Mouse (Mus musculus): ENCODE data around the gene Rpp25l. TPM values are rescaled to one million over a fixed set of nuclear protein-coding genes. Genes with fewer than 3 reads are reported as not detected.
"Not testable (repeated sequence)": the region's sequence is repeated elsewhere in the genome, so short reads cannot be mapped to it uniquely, and the experiment has no call there.

The Rpp25l gene
- polyA plus RNA-seq, 1 experiment, result 42.8 TPM

- 14% methylated on average over 8 of the region's 8 CpGs for WGBS
- peaks cover 5% of the 10 kb centered on the region; the same call in 1 of the 2 replicates for H3K4me1 ChIP-seq (ENCODE audit: control insufficient read depth, insufficient read depth, low read length)
- peak; percentile 88 for TF ChIP-seq CTCF (IDR thresholded peaks at IDR 0.05; ENCODE audit: insufficient read depth, low read length)
- TF ChIP-seq POLR2A (IDR thresholded peaks at IDR 0.05; ENCODE audit: borderline replicate concordance, extremely low read depth, low read depth, low read length), result no peak
- DNase-seq, result peak; percentile 49
- no peak overlapping the region for H3K4me3 ChIP-seq (replicated peaks; ENCODE audit: extremely low read depth, low read depth, low read length)
Observed at GRCm38 (mm10) chr4:41714276-41714675, 942 bp upstream of the Rpp25l start.

GRCm38 (mm10) chr4:41712421-41713196, 725 bp downstream of the Rpp25l start:
- no peak for DNase-seq

GRCm38 (mm10) chr4:41711705-41712375, 1.5 kb downstream of the Rpp25l start:
- no peak overlapping the region for H3K4me3 ChIP-seq (replicated peaks; ENCODE audit: extremely low read depth, low read depth, low read length)

More at GRCm38 (mm10) chr4:41712421-41713196, 725 bp downstream of the Rpp25l start:
- WGBS, result 31% methylated on average over 31 of the region's 31 CpGs
- H3K4me3 ChIP-seq (replicated peaks; ENCODE audit: extremely low read depth, low read depth, low read length), result peak overlapping the region; percentile 73
- TF ChIP-seq POLR2A (IDR thresholded peaks at IDR 0.05; ENCODE audit: borderline replicate concordance, extremely low read depth, low read depth, low read length), result no peak
- TF ChIP-seq CTCF (IDR thresholded peaks at IDR 0.05; ENCODE audit: insufficient read depth, low read length), result no peak
- H3K4me1 ChIP-seq (ENCODE audit: control insufficient read depth, insufficient read depth, low read length), result peaks cover 7% of the 10 kb centered on the region

GRCm38 (mm10) chr4:41710229-41710628, 3.1 kb downstream of the Rpp25l start:
- peaks cover 7% of the 10 kb centered on the region for H3K4me1 ChIP-seq (ENCODE audit: control insufficient read depth, insufficient read depth, low read length)
- DNase-seq, result no peak
- WGBS, result 55% methylated on average over 4 of the region's 4 CpGs
- no peak for TF ChIP-seq CTCF (IDR thresholded peaks at IDR 0.05; ENCODE audit: insufficient read depth, low read length)
- TF ChIP-seq POLR2A (IDR thresholded peaks at IDR 0.05; ENCODE audit: borderline replicate concordance, extremely low read depth, low read depth, low read length), result no peak
- no peak overlapping the region for H3K4me3 ChIP-seq (replicated peaks; ENCODE audit: extremely low read depth, low read depth, low read length)

More at GRCm38 (mm10) chr4:41711705-41712375, 1.5 kb downstream of the Rpp25l start:
- H3K4me1 ChIP-seq (ENCODE audit: control insufficient read depth, insufficient read depth, low read length), result peaks cover 7% of the 10 kb centered on the region
- no peak for DNase-seq
- 65% methylated on average over 16 of the region's 16 CpGs for WGBS
- TF ChIP-seq POLR2A (IDR thresholded peaks at IDR 0.05; ENCODE audit: borderline replicate concordance, extremely low read depth, low read depth, low read length), result no peak
- no peak for TF ChIP-seq CTCF (IDR thresholded peaks at IDR 0.05; ENCODE audit: insufficient read depth, low read length)

GRCm38 (mm10) chr4:41708192-41708745, 5.1 kb downstream of the Rpp25l start:
- TF ChIP-seq CTCF (IDR thresholded peaks at IDR 0.05; ENCODE audit: insufficient read depth, low read length) (peak; percentile 10; the same call in 1 of the 2 replicates), POLR2A (IDR thresholded peaks at IDR 0.05; ENCODE audit: borderline replicate concordance, extremely low read depth, low read depth, low read length) (no peak)
- H3K4me1 ChIP-seq (ENCODE audit: control insufficient read depth, insufficient read depth, low read length), result peaks cover 7% of the 10 kb centered on the region
- 33% methylated on average over 8 of the region's 8 CpGs for WGBS

GRCm38 (mm10) chr4:41707011-41707535, 6.3 kb downstream of the Rpp25l start:
- peaks cover 5% of the 10 kb centered on the region for H3K4me1 ChIP-seq (ENCODE audit: control insufficient read depth, insufficient read depth, low read length)
- peak; percentile 64 for TF ChIP-seq CTCF (IDR thresholded peaks at IDR 0.05; ENCODE audit: insufficient read depth, low read length)
- no peak for TF ChIP-seq POLR2A (IDR thresholded peaks at IDR 0.05; ENCODE audit: borderline replicate concordance, extremely low read depth, low read depth, low read length)
- 5% methylated on average over 13 of the region's 13 CpGs for WGBS

More at GRCm38 (mm10) chr4:41708192-41708745, 5.1 kb downstream of the Rpp25l start:
- peak; percentile 31 for DNase-seq
- H3K4me3 ChIP-seq (replicated peaks; ENCODE audit: extremely low read depth, low read depth, low read length), result no peak overlapping the region

GRCm38 (mm10) chr4:41705922-41706754, 7.2 kb downstream of the Rpp25l start:
- DNase-seq, result no peak
- WGBS, result 63% methylated on average over 19 of the region's 19 CpGs
- TF ChIP-seq CTCF (IDR thresholded peaks at IDR 0.05; ENCODE audit: insufficient read depth, low read length), result no peak
- TF ChIP-seq POLR2A (IDR thresholded peaks at IDR 0.05; ENCODE audit: borderline replicate concordance, extremely low read depth, low read depth, low read length), result no peak
- Histone ChIP-seq H3K4me1 (ENCODE audit: control insufficient read depth, insufficient read depth, low read length) (peaks cover 2% of the 10 kb centered on the region; the same call in 1 of the 2 replicates), H3K4me3 (replicated peaks; ENCODE audit: extremely low read depth, low read depth, low read length) (no peak overlapping the region)

More at GRCm38 (mm10) chr4:41707011-41707535, 6.3 kb downstream of the Rpp25l start:
- H3K4me3 ChIP-seq (replicated peaks; ENCODE audit: extremely low read depth, low read depth, low read length), result no peak overlapping the region
- DNase-seq, result peak; percentile 59

- DNase-seq, result no peak
- TF ChIP-seq POLR2A (IDR thresholded peaks at IDR 0.05; ENCODE audit: borderline replicate concordance, extremely low read depth, low read depth, low read length) (no peak), CTCF (IDR thresholded peaks at IDR 0.05; ENCODE audit: insufficient read depth, low read length) (no peak)
- Histone ChIP-seq H3K4me1 (ENCODE audit: control insufficient read depth, insufficient read depth, low read length) (peaks cover 2% of the 10 kb centered on the region; the same call in 1 of the 2 replicates), H3K4me3 (replicated peaks; ENCODE audit: extremely low read depth, low read depth, low read length) (no peak overlapping the region)
- 9% methylated on average over 5 of the region's 5 CpGs for WGBS
Observed at GRCm38 (mm10) chr4:41704651-41705050, 8.7 kb downstream of the Rpp25l start.

GRCm38 (mm10) chr4:41702226-41702625, 11.1 kb downstream of the Rpp25l start:
- 66% methylated on average over 2 of the region's 2 CpGs for WGBS
- DNase-seq, result not testable (repeated sequence)

GRCm38 (mm10) chr4:41700224-41700623, 13.1 kb downstream of the Rpp25l start:
- H3K4me3 ChIP-seq (replicated peaks; ENCODE audit: extremely low read depth, low read depth, low read length); H3K4me1 ChIP-seq (ENCODE audit: control insufficient read depth, insufficient read depth, low read length); DNase-seq: not testable (repeated sequence)
- WGBS, result 95% methylated on average over 2 of the region's 8 CpGs

More at GRCm38 (mm10) chr4:41702226-41702625, 11.1 kb downstream of the Rpp25l start:
- H3K4me1 ChIP-seq (ENCODE audit: control insufficient read depth, insufficient read depth, low read length); H3K4me3 ChIP-seq (replicated peaks; ENCODE audit: extremely low read depth, low read depth, low read length): not testable (repeated sequence)

- H3K4me1 ChIP-seq (ENCODE audit: control insufficient read depth, insufficient read depth, low read length); H3K4me3 ChIP-seq (replicated peaks; ENCODE audit: extremely low read depth, low read depth, low read length); DNase-seq: not testable (repeated sequence)
- WGBS, result 70% methylated on average over 10 of the region's 10 CpGs
Observed at GRCm38 (mm10) chr4:41699783-41700182, 13.6 kb downstream of the Rpp25l start, which contains the start of gene Il11ra1. TSS of gene Il11ra1 (plus strand) at chr4:41699989.

GRCm38 (mm10) chr4:41698421-41699016, 14.8 kb downstream of the Rpp25l start:
- 10% methylated on average over 24 of the region's 32 CpGs for WGBS
- H3K4me1 ChIP-seq (ENCODE audit: control insufficient read depth, insufficient read depth, low read length); DNase-seq; H3K4me3 ChIP-seq (replicated peaks; ENCODE audit: extremely low read depth, low read depth, low read length): not testable (repeated sequence)
